ENCODE assay signal across 8 mouse cellular contexts in the genomic region with DNA sequence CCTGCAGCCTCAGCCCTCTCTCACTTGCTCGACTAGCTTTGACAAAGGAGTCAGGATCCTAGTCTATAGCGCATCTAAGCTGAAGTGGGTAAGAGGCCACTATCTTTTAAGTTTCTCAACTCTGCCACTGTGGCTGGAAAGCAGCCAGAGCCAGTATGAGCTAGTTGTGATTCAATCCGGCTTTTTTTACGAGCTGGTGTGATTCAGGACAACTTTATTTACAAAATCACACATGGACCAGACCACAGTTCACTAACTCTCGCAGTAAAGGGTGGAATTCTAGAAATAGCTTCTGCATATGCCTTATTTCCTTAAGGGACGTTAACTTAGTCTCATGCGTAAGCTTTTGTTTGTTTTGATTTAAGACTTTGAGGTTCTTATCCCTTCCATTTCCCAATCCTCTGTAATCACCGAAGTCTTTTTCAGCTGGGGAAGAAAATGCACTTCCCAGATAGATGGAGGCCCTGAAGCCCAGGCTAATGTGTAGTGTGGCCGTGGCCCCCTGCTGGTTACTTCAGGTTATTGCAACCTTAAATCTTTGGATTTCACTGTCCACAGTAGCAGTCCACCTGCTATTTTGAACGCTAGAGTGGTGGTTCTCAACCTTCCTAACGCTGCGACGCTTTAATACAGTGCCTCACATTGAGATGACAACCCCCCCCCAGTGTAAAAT. TPM values are rescaled to one million over a fixed set of nuclear protein-coding genes. Genes with fewer than 3 reads are reported as not detected.
DNase-seq lines count a peak whose midpoint lies in the region; ATAC-seq and TF ChIP-seq lines count a peak whose summit lies in the region.

No protein-coding gene starts in this region.

- peak; percentile 62 for DNase-seq in CD4-positive helper T cell, adult 2 months (ENCODE audit: low read depth, low spot score)
- DNase-seq in Muller cell, postnatal 12 days (ENCODE audit: inconsistent ontology term), result peak; percentile 64
- peak; percentile 68 for DNase-seq in kidney, postnatal 10 days
- DNase-seq in lung, adult 2 months, result no peak
- no peak for DNase-seq in urinary bladder, adult 18-20 months (ENCODE audit: low spot score in 2 of 2)

- no peaks in the 10 kb centered on the region for H3K4me1 ChIP-seq in cortical plate, adult 2 months (ENCODE audit: control insufficient read depth, insufficient read depth, low read length)
- H3K4me1 ChIP-seq in heart, embryonic 13.5 days, result peaks cover 17% of the 10 kb centered on the region
- H3K4me1 ChIP-seq in lung, adult 2 months (ENCODE audit: control insufficient read depth, insufficient read depth, low read length), result no peaks in the 10 kb centered on the region
- H3K4me1 ChIP-seq in neural tube, embryonic 14.5 days (ENCODE audit: control insufficient read depth, insufficient read depth, low read length), result 0 out of 2 replicates have a peak, but pooled peaks cover 5% of the 10 kb centered on the region

- H3K36me3 ChIP-seq in heart, embryonic 13.5 days, result peaks cover 13% of the 10 kb centered on the region; the same call in 1 of the 2 replicates
- H3K36me3 ChIP-seq in neural tube, embryonic 14.5 days (ENCODE audit: control insufficient read depth, insufficient read depth, low read length), result no peaks in the 10 kb centered on the region

- 41% methylated on average over 13 of the region's 13 CpGs for WGBS in heart, embryonic 13.5 days
- WGBS in lung, adult 2 months, result 25% methylated on average over 13 of the region's 13 CpGs
- 55% methylated on average over 13 of the region's 13 CpGs for WGBS in neural tube, embryonic 14.5 days

- H3K4me3 ChIP-seq in cortical plate, adult 2 months (ENCODE audit: insufficient read depth, low read length), result no peak overlapping the region
- H3K4me3 ChIP-seq in heart, embryonic 13.5 days, result no peak overlapping the region
- H3K4me3 ChIP-seq in lung, adult 2 months (replicated peaks; ENCODE audit: extremely low read depth, low read depth, low read length), result no peak overlapping the region
- H3K4me3 ChIP-seq in neural tube, embryonic 14.5 days (ENCODE audit: low read depth, low read length), result no peak overlapping the region

- H3K4me2 ChIP-seq in heart, embryonic 13.5 days, result no peak overlapping the region
- H3K4me2 ChIP-seq in neural tube, embryonic 14.5 days (ENCODE audit: low read depth, low read length), result no peak overlapping the region

- peak; percentile 86 for TF ChIP-seq CTCF in cortical plate, adult 2 months (IDR thresholded peaks at IDR 0.05; ENCODE audit: extremely low read depth, insufficient read depth, low read length)
- TF ChIP-seq CTCF in lung, adult 2 months (IDR thresholded peaks at IDR 0.05; ENCODE audit: insufficient read depth, low read length), result peak; percentile 79

- no peaks in the 10 kb centered on the region for H3K27me3 ChIP-seq in heart, embryonic 13.5 days (replicated peaks)
- no peaks in the 10 kb centered on the region for H3K27me3 ChIP-seq in neural tube, embryonic 14.5 days (ENCODE audit: control insufficient read depth, insufficient read depth, low read length)

- TF ChIP-seq POLR2A in cortical plate, adult 2 months (IDR thresholded peaks at IDR 0.05; ENCODE audit: extremely low read depth, insufficient read depth, low read length), result no peak
- TF ChIP-seq POLR2A in lung, adult 2 months (IDR thresholded peaks at IDR 0.05; ENCODE audit: borderline replicate concordance, extremely low read depth, low read depth, low read length), result no peak

- H3K27ac ChIP-seq in cortical plate, adult 2 months (ENCODE audit: insufficient read depth, low read length), result no peak overlapping the region
- H3K27ac ChIP-seq in heart, embryonic 13.5 days (replicated peaks), result no peak overlapping the region
- H3K27ac ChIP-seq in neural tube, embryonic 14.5 days (ENCODE audit: low read depth, low read length), result no peak overlapping the region

- H3K9me3 ChIP-seq in heart, embryonic 13.5 days, result no peaks in the 10 kb centered on the region
- H3K9me3 ChIP-seq in neural tube, embryonic 14.5 days (ENCODE audit: control insufficient read depth, low read length), result no peaks in the 10 kb centered on the region

- no peak for ATAC-seq in heart, embryonic 13.5 days (ENCODE audit: extremely low read depth, insufficient number of reproducible peaks, low FRiP score, low TSS enrichment)
- peak; percentile 82 for ATAC-seq in neural tube, embryonic 14.5 days (ENCODE audit: low read depth)

- H3K9ac ChIP-seq in heart, embryonic 13.5 days, result 0 out of 2 replicates have a peak overlapping the region, but pooled peaks have one; percentile 50
- H3K9ac ChIP-seq in neural tube, embryonic 14.5 days (replicated peaks; ENCODE audit: low read depth, low read length), result no peak overlapping the region

RNA-seq across cellular contexts. Expression of gene Rtkn2, which starts 5.0 kb away (rescaled TPM):
- 1.4 and 1.8 TPM in 2 replicates for polyA plus RNA-seq in cortical plate, adult 2 months (2012; rRNA removed)
- polyA plus RNA-seq in heart, embryonic 13.5 days (2015; fragmentation: Nextera tagmentation; extraction: Ambion mirVana), result 6.0 and 6.7 TPM in 2 replicates
- polyA plus RNA-seq in lung, adult 2 months (2012; rRNA removed), result 37.1 and 56.1 TPM in 2 replicates
- polyA plus RNA-seq in neural tube, embryonic 14.5 days (2014; fragmentation: Nextera tagmentation; extraction: Ambion mirVana), result 2.0 and 2.5 TPM in 2 replicates

Comparison
In these comparisons a context has a peak if more than half of its experiments do, and no peak if none do; other contexts are left out.
1. DNase-seq: peak in CD4-positive helper T cell, adult 2 months (single experiment), Muller cell, postnatal 12 days (single experiment) and kidney, postnatal 10 days (single experiment); none in lung, adult 2 months (single experiment) and urinary bladder, adult 18-20 months (0 of 2).